Mouse (Mus musculus) stomach, postnatal 0 days (tissue): Measurements from ENCODE around the gene Zcchc24.

Experiments used
- CTCF ChIP-seq: IDR thresholded peaks from 2 replicates; pipeline ENCODE4 v1.5.1; 2016; ENCODE audit warnings: antibody characterized with exemption, low read depth, mild to moderate bottlenecking, moderate library complexity
- EP300 ChIP-seq: optimal IDR thresholded peaks from 2 replicates; pipeline ENCODE3; 2016; ENCODE audit warnings: antibody characterized with exemption

DNA sequence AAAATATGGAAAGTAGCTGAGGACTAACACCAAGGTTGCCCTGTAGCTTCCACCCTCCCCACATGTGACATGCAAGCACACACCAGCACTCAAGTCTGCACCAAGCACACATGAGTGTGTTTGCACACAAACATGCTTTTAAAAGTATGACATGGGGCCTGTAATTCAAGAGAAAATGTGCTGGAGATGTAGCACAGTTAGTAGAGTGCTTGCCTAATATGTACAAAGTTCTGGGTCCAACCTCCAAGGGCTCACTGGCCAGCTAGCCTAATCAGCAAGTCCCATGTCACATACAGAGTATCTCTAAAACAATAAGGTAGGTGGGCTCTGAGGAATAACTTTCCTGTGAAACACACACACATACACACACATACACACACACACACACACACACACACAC lies 45.3 kb upstream of the Zcchc24 start:
- no peak for TF ChIP-seq CTCF
- no peak for TF ChIP-seq EP300
